Mouse (Mus musculus): ENCODE data around the gene Ncdn. TPM values are rescaled to one million over a fixed set of nuclear protein-coding genes. Genes with fewer than 3 reads are reported as not detected.

The Ncdn gene
- polyA plus RNA-seq, 1 experiment from 2014 or later = 129 TPM

Other genes with a start within 250 kb of the Ncdn start
- gene Ago4, start 220.0 kb downstream of the Ncdn start, polyA plus RNA-seq (2015; fragmentation: Nextera tagmentation; extraction: Ambion mirVana) = 9.0 and 9.3 TPM in 2 replicates
- 12.0 and 13.6 TPM in 2 replicates for gene Clspn, start 196.5 kb downstream of the Ncdn start, polyA plus RNA-seq (2015; fragmentation: Nextera tagmentation; extraction: Ambion mirVana)
- gene 5730409E04Rik, start 143.6 kb downstream of the Ncdn start, polyA plus RNA-seq (2015; fragmentation: Nextera tagmentation; extraction: Ambion mirVana) = 3.9 and 4.6 TPM in 2 replicates
- 432 and 443 TPM in 2 replicates for gene Psmb2, start 75.8 kb downstream of the Ncdn start, polyA plus RNA-seq (2015; fragmentation: Nextera tagmentation; extraction: Ambion mirVana)
- 0.34 and 0.75 TPM in 2 replicates for gene Tfap2e, start 17.2 kb downstream of the Ncdn start, polyA plus RNA-seq (2015; fragmentation: Nextera tagmentation; extraction: Ambion mirVana)
- gene AU040320, start 106 bp upstream of the Ncdn start, polyA plus RNA-seq (2015; fragmentation: Nextera tagmentation; extraction: Ambion mirVana) = 32.8 and 35.0 TPM in 2 replicates
- 30.6 and 31.1 TPM in 2 replicates for gene Zmym4, start 214.7 kb upstream of the Ncdn start, polyA plus RNA-seq (2015; fragmentation: Nextera tagmentation; extraction: Ambion mirVana)

Data from forebrain, embryonic 16.5 days (tissue).